ENCODE assay signal across 22 mouse cellular contexts in genomic region chr5:53727606-53728005, GRCm38 (mm10). TPM values are rescaled to one million over a fixed set of nuclear protein-coding genes. Genes with fewer than 3 reads are reported as not detected.
DNase-seq lines count a peak whose midpoint lies in the region; ATAC-seq and TF ChIP-seq lines count a peak whose summit lies in the region.
"Had no signal": no experiment of that assay in that cellular context is flagged by ENCODE, and none has a peak within 500 bp of the region (broad histone marks: within the 10 kb centered on the region; RNA-seq: fewer than 3 reads in every experiment).

No protein-coding gene starts in this region.

- no peaks in the 10 kb centered on the region for H3K9me3 ChIP-seq in kidney, embryonic 14.5 days (ENCODE audit: control insufficient read depth, low read length)
- H3K9me3 ChIP-seq in midbrain, embryonic 10.5 days (replicated peaks): no peaks in the 10 kb centered on the region
- no peaks in the 10 kb centered on the region for H3K9me3 ChIP-seq in midbrain, postnatal 0 days (ENCODE audit: low read length)
- H3K9me3 ChIP-seq in stomach, embryonic 16.5 days (replicated peaks; ENCODE audit: control insufficient read depth, low read length): no peaks in the 10 kb centered on the region
- H3K9me3 ChIP-seq in neural tube, embryonic 15.5 days (replicated peaks): no peaks in the 10 kb centered on the region
- H3K9me3 ChIP-seq: embryonic facial prominence, embryonic 10.5 days; forebrain, embryonic 13.5 days; heart, embryonic 12.5 days had no signal

- H3K4me1 ChIP-seq in kidney, embryonic 14.5 days (ENCODE audit: control insufficient read depth, insufficient read depth, low read length): no peaks in the 10 kb centered on the region
- H3K4me1 ChIP-seq in midbrain, embryonic 10.5 days: no peaks in the 10 kb centered on the region
- H3K4me1 ChIP-seq in midbrain, postnatal 0 days (ENCODE audit: insufficient read depth, low read length): no peaks in the 10 kb centered on the region
- H3K4me1 ChIP-seq in stomach, embryonic 16.5 days (ENCODE audit: control insufficient read depth, insufficient read depth, low read length): no peaks in the 10 kb centered on the region
- H3K4me1 ChIP-seq in neural tube, embryonic 15.5 days: no peaks in the 10 kb centered on the region
- H3K4me1 ChIP-seq: embryonic facial prominence, embryonic 10.5 days; forebrain, embryonic 13.5 days had no signal

- H3K27me3 ChIP-seq in kidney, embryonic 14.5 days (ENCODE audit: control insufficient read depth, insufficient read depth, low read length): no peaks in the 10 kb centered on the region
- no peaks in the 10 kb centered on the region for H3K27me3 ChIP-seq in midbrain, embryonic 10.5 days (ENCODE audit: low read depth, poor library complexity, severe bottlenecking)
- H3K27me3 ChIP-seq in midbrain, postnatal 0 days (ENCODE audit: insufficient read depth, low read length): no peaks in the 10 kb centered on the region
- no peaks in the 10 kb centered on the region for H3K27me3 ChIP-seq in stomach, embryonic 16.5 days (ENCODE audit: control insufficient read depth, insufficient read depth, low read length)
- H3K27me3 ChIP-seq in neural tube, embryonic 15.5 days (replicated peaks): no peaks in the 10 kb centered on the region
- H3K27me3 ChIP-seq: forebrain, embryonic 13.5 days had no signal

- TF ChIP-seq CTCF in midbrain, postnatal 0 days (IDR thresholded peaks at IDR 0.05): no peak

- peak; percentile 41 for DNase-seq in kidney, adult 11 months
- DNase-seq in kidney, adult 18-20 months: no peak
- peak; percentile 44 for DNase-seq in kidney, postnatal 14 days
- DNase-seq in midbrain, embryonic 10.5 days (ENCODE audit: low spot score): peak; percentile 3
- no peak for DNase-seq in midbrain, postnatal 0 days (ENCODE audit: low spot score)
- DNase-seq: adrenal gland, adult 2 months; adrenal gland, postnatal 36 days; cerebellum, adult 2 months; cerebellum, postnatal 10 days; forebrain, postnatal 0 days; gastrocnemius, postnatal 14 days; heart, postnatal 36 days had no signal

- H3K4me2 ChIP-seq in kidney, embryonic 14.5 days (replicated peaks; ENCODE audit: low read depth, low read length): no peak overlapping the region
- no peak overlapping the region for H3K4me2 ChIP-seq in midbrain, postnatal 0 days (ENCODE audit: low read depth, low read length, poor library complexity, severe bottlenecking)
- no peak overlapping the region for H3K4me2 ChIP-seq in stomach, embryonic 16.5 days (ENCODE audit: low read depth, low read length)
- no peak overlapping the region for H3K4me2 ChIP-seq in neural tube, embryonic 15.5 days
- H3K4me2 ChIP-seq: forebrain, embryonic 13.5 days; heart, embryonic 12.5 days had no signal

- H3K9ac ChIP-seq in kidney, embryonic 14.5 days (ENCODE audit: low read depth, low read length): no peak overlapping the region
- no peak overlapping the region for H3K9ac ChIP-seq in midbrain, postnatal 0 days (replicated peaks; ENCODE audit: low read length, poor library complexity, severe bottlenecking)
- no peak overlapping the region for H3K9ac ChIP-seq in stomach, embryonic 16.5 days (ENCODE audit: low read length)
- H3K9ac ChIP-seq in neural tube, embryonic 15.5 days (replicated peaks): no peak overlapping the region
- H3K9ac ChIP-seq: forebrain, embryonic 13.5 days; forebrain, postnatal 0 days; heart, embryonic 12.5 days had no signal

- no peak for ATAC-seq in kidney, embryonic 14.5 days (ENCODE audit: low FRiP score, low TSS enrichment)
- ATAC-seq in midbrain, postnatal 0 days (ENCODE audit: low FRiP score): no peak
- ATAC-seq in stomach, embryonic 16.5 days (ENCODE audit: insufficient read depth, low FRiP score): peak; percentile 37; the same call in 1 of the 2 replicates
- ATAC-seq in neural tube, embryonic 15.5 days (ENCODE audit: low FRiP score): no peak
- ATAC-seq: forebrain, embryonic 13.5 days; forebrain, postnatal 0 days had no signal

- H3K27ac ChIP-seq in kidney, embryonic 14.5 days (ENCODE audit: low read depth, low read length): no peak overlapping the region
- H3K27ac ChIP-seq in midbrain, embryonic 10.5 days (replicated peaks): no peak overlapping the region
- no peak overlapping the region for H3K27ac ChIP-seq in midbrain, postnatal 0 days (ENCODE audit: low read depth, low read length)
- H3K27ac ChIP-seq in stomach, embryonic 16.5 days (ENCODE audit: low read length): no peak overlapping the region
- H3K27ac ChIP-seq in neural tube, embryonic 15.5 days (replicated peaks): no peak overlapping the region
- H3K27ac ChIP-seq: embryonic facial prominence, embryonic 10.5 days; forebrain, embryonic 13.5 days had no signal

- H3K36me3 ChIP-seq in kidney, embryonic 14.5 days (ENCODE audit: control insufficient read depth, insufficient read depth, low read length): no peaks in the 10 kb centered on the region
- no peaks in the 10 kb centered on the region for H3K36me3 ChIP-seq in midbrain, embryonic 10.5 days
- no peaks in the 10 kb centered on the region for H3K36me3 ChIP-seq in midbrain, postnatal 0 days (ENCODE audit: insufficient read depth, low read length)
- no peaks in the 10 kb centered on the region for H3K36me3 ChIP-seq in stomach, embryonic 16.5 days (ENCODE audit: control insufficient read depth, insufficient read depth, low read length)
- H3K36me3 ChIP-seq in neural tube, embryonic 15.5 days: no peaks in the 10 kb centered on the region
- H3K36me3 ChIP-seq: embryonic facial prominence, embryonic 10.5 days; heart, embryonic 12.5 days had no signal

- WGBS in kidney, embryonic 14.5 days: 77% methylated on average over 3 of the region's 3 CpGs
- WGBS in midbrain, embryonic 10.5 days: 87% methylated on average over 3 of the region's 3 CpGs
- WGBS in midbrain, postnatal 0 days: 74% methylated on average over 3 of the region's 3 CpGs
- 68% methylated on average over 3 of the region's 3 CpGs for WGBS in stomach, embryonic 16.5 days
- WGBS in neural tube, embryonic 15.5 days: 72% methylated on average over 3 of the region's 3 CpGs

- no peak overlapping the region for H3K4me3 ChIP-seq in kidney, embryonic 14.5 days (ENCODE audit: low read length)
- H3K4me3 ChIP-seq in midbrain, embryonic 10.5 days: no peak overlapping the region
- no peak overlapping the region for H3K4me3 ChIP-seq in midbrain, postnatal 0 days (ENCODE audit: low read depth, low read length)
- no peak overlapping the region for H3K4me3 ChIP-seq in stomach, embryonic 16.5 days (replicated peaks; ENCODE audit: low read length)
- H3K4me3 ChIP-seq in neural tube, embryonic 15.5 days (replicated peaks): no peak overlapping the region
- H3K4me3 ChIP-seq: embryonic facial prominence, embryonic 10.5 days; forebrain, embryonic 13.5 days; heart, embryonic 12.5 days had no signal

RNA-seq across cellular contexts. Expression of gene Cckar, which starts 20.1 kb away (rescaled TPM):
- polyA plus RNA-seq in kidney, embryonic 14.5 days (2014; fragmentation: Nextera tagmentation; extraction: Ambion mirVana): 1.2 and 1.6 TPM in 2 replicates
- polyA plus RNA-seq in midbrain, embryonic 10.5 days (2016; fragmentation: Nextera tagmentation; extraction: Ambion mirVana): 0.63 and 0.87 TPM in 2 replicates
- total RNA-seq in midbrain, postnatal 0 days (2014; rRNA removed): 0.55 and 0.71 TPM in 2 replicates
- 1.1 and 1.3 TPM in 2 replicates for polyA plus RNA-seq in midbrain, postnatal 0 days (2015; fragmentation: Nextera tagmentation; extraction: Ambion mirVana)
- polyA plus RNA-seq in stomach, embryonic 16.5 days (2015; fragmentation: Nextera tagmentation; extraction: Ambion mirVana): 79.0 and 80.3 TPM in 2 replicates
- polyA plus RNA-seq in neural tube, embryonic 15.5 days (2015; fragmentation: Nextera tagmentation; extraction: Ambion mirVana): 0.70 and 3.8 TPM in 2 replicates
- total RNA-seq: ES-E14; gastrocnemius, adult 18-20 months; gastrocnemius, postnatal 14 days; heart, adult 8-10 months; heart, postnatal 36 days had no signal
- polyA plus RNA-seq: gonadal fat pad, adult 2 months had no signal

Comparison
In these comparisons a context has a peak if more than half of its experiments do, and no peak if none do; other contexts are left out.
1. DNase-seq: peak in kidney, adult 11 months (single experiment), kidney, postnatal 14 days (single experiment) and midbrain, embryonic 10.5 days (single experiment); none in kidney, adult 18-20 months (single experiment) and midbrain, postnatal 0 days (single experiment).
2. RNA of gene Cckar, which starts 20.1 kb away (polyA plus RNA-seq): 79.0 to 80.3 TPM in stomach, embryonic 16.5 days; 1.1 to 1.3 TPM in midbrain, postnatal 0 days, 1.2 to 1.6 TPM in kidney, embryonic 14.5 days, 0.70 to 3.8 TPM in neural tube, embryonic 15.5 days and 0.63 to 0.87 TPM in midbrain, embryonic 10.5 days; every median in the first group is over 10 times any median in the second.